Mouse (Mus musculus): ENCODE measurements around the gene Sertad1.

GRCm38 (mm10) chr7:27493022-27493421 is 6.3 kb downstream of the Sertad1 start:
- no peak for TF ChIP-seq EP300 (IDR thresholded peaks at IDR 0.05; ENCODE audit: low read depth)
- no peak for TF ChIP-seq CTCF (IDR thresholded peaks at IDR 0.05; ENCODE audit: low read depth)

Data from heart, postnatal 0 days (tissue).